Mouse (Mus musculus): ENCODE measurements around the gene Taf3.

DNA sequence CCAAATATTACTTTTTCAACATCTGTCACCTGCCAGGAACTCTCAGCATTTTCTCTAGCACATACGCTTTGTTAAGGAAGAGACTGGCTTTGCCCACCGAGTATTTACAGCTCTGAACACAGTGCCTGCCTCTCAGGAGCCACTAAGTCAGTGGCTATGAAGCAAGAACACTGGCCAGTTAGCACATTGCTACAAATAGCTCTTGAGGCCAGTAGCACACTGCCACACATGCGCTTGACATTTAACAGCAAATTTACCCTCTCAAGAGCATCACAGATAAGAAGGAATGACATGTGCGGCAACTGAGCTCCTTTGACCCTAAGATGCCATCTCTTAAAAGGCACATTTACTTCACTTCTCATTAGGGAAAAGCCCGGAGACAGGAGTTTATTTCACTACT is 78.7 kb downstream of the Taf3 start:
- TF ChIP-seq CTCF (IDR thresholded peaks at IDR 0.05; ENCODE audit: extremely low read depth, insufficient read length, insufficient replicate concordance, low read depth, low read length) (no peak), POLR2A (IDR thresholded peaks at IDR 0.05; ENCODE audit: low read depth, low read length) (no peak)
